Mouse (Mus musculus) bone marrow, adult 2 months (tissue): ENCODE data around the gene E030018B13Rik. TPM values are rescaled to one million over a fixed set of nuclear protein-coding genes. Genes with fewer than 3 reads are reported as not detected.

Experiments used
- H3K27ac ChIP-seq: fragments of 200-500 bp; 2 replicates; pipeline ENCODE4 v1.5.1; 2012; ENCODE audit warnings: low read depth, mild to moderate bottlenecking, control low read depth, inconsistent platforms, low read length; ENCODE audit not compliant: control insufficient read depth, poor library complexity, insufficient read depth
- H3K4me1 ChIP-seq: fragments of 200-500 bp; 2 replicates; pipeline ENCODE4 v1.6.1; 2011; ENCODE audit warnings: low read length; ENCODE audit not compliant: control insufficient read depth, insufficient read depth
- H3K4me3 ChIP-seq: fragments of 200-500 bp; replicated peaks from 2 replicates; pipeline ENCODE3; 2011; ENCODE audit warnings: mild to moderate bottlenecking, low read depth, low read length, control low read depth; ENCODE audit not compliant: control insufficient read depth
- CTCF ChIP-seq: fragments of 200-500 bp; IDR thresholded peaks from 2 replicates; pipeline ENCODE4 v1.5.1; 2011; ENCODE audit warnings: low read length, control low read depth; ENCODE audit not compliant: control insufficient read depth, insufficient read depth
- POLR2A ChIP-seq: fragments of 200-500 bp; IDR thresholded peaks from 2 replicates; pipeline ENCODE4 v1.6.1; 2011; ENCODE audit warnings: low read depth, mild to moderate bottlenecking, control low read depth, low read length, borderline replicate concordance; ENCODE audit not compliant: control insufficient read depth
- WGBS: fragments of 180-500 bp; shearing (Covaris S2); methylation state at CpG from one replicate; pipeline ENCODE4 v1.1.7; 2018; 5-methylcytosine and 5-hydroxymethylcytosine counted together
- polyA plus RNA-seq: library from polyadenylated mRNA; stranded (reverse); fragments of >200 nt; gene quantifications from 2 replicates; pipeline ENCODE4 v1.2.4, GENCODE M21; 2011; ENCODE audit warnings: low replicate concordance; ENCODE audit not compliant: missing spikeins, insufficient read depth, insufficient read length

Gene E030018B13Rik
- polyA plus RNA-seq, 1 experiment, result not detected

GRCm38 (mm10) chr7:63901942-63902341 lies 14.7 kb upstream of the E030018B13Rik start:
- WGBS, result 81% methylated on average over 3 of the region's 3 CpGs
- Histone ChIP-seq H3K27ac (peak overlapping the region; percentile 40), H3K4me3 (no peak overlapping the region), H3K4me1 (peaks cover 26% of the 10 kb centered on the region)
- TF ChIP-seq POLR2A (no peak), CTCF (no peak)

GRCm38 (mm10) chr7:63902604-63903210 lies 13.9 kb upstream of the E030018B13Rik start:
- TF ChIP-seq POLR2A (no peak), CTCF (no peak)
- peak overlapping the region; percentile 46 for H3K27ac ChIP-seq
- WGBS, result 52% methylated on average over 3 of the region's 3 CpGs
- H3K4me1 ChIP-seq, result peaks cover 23% of the 10 kb centered on the region
- no peak overlapping the region for H3K4me3 ChIP-seq

- TF ChIP-seq CTCF (no peak), POLR2A (no peak)
- Histone ChIP-seq H3K27ac (peak overlapping the region; percentile 83), H3K4me1 (peaks cover 21% of the 10 kb centered on the region; the same call in 1 of the 2 replicates), H3K4me3 (no peak overlapping the region)
- 25% methylated on average over 9 of the region's 9 CpGs for WGBS
Measured at GRCm38 (mm10) chr7:63903635-63904380, 12.8 kb upstream of the E030018B13Rik start.

- TF ChIP-seq CTCF (no peak), POLR2A (no peak)
- Histone ChIP-seq H3K27ac (peak overlapping the region; percentile 41; the same call in 1 of the 2 replicates), H3K4me1 (peaks cover 21% of the 10 kb centered on the region; the same call in 1 of the 2 replicates), H3K4me3 (no peak overlapping the region)
- WGBS, result 71% methylated on average over 2 of the region's 2 CpGs
Measured at GRCm38 (mm10) chr7:63905190-63905589, 11.5 kb upstream of the E030018B13Rik start.

- peak overlapping the region; percentile 41; the same call in 1 of the 2 replicates for H3K27ac ChIP-seq
- WGBS, result 44% methylated on average over 5 of the region's 5 CpGs
- peaks cover 22% of the 10 kb centered on the region; the same call in 1 of the 2 replicates for H3K4me1 ChIP-seq
- no peak overlapping the region for H3K4me3 ChIP-seq
- TF ChIP-seq CTCF, result no peak
- no peak for TF ChIP-seq POLR2A
Measured at GRCm38 (mm10) chr7:63905642-63906041, 11.0 kb upstream of the E030018B13Rik start.

GRCm38 (mm10) chr7:63907778-63908495 lies 8.7 kb upstream of the E030018B13Rik start:
- no peak overlapping the region for H3K4me3 ChIP-seq
- H3K27ac ChIP-seq, result peak overlapping the region; percentile 19; the same call in 1 of the 2 replicates
- WGBS, result 53% methylated on average over 5 of the region's 5 CpGs
- TF ChIP-seq CTCF (no peak), POLR2A (no peak)
- peaks cover 25% of the 10 kb centered on the region for H3K4me1 ChIP-seq

- H3K4me3 ChIP-seq, result no peak overlapping the region
- H3K27ac ChIP-seq, result peak overlapping the region; percentile 32; the same call in 1 of the 2 replicates
- whole genome bisulfite sequencing, result 32% methylated on average over 10 of the region's 11 CpGs
- no peak for TF ChIP-seq CTCF
- peaks cover 27% of the 10 kb centered on the region for H3K4me1 ChIP-seq
Measured at GRCm38 (mm10) chr7:63908496-63909285, 8.0 kb upstream of the E030018B13Rik start.
